Mouse (Mus musculus): ENCODE results near the gene Acsm4. TPM values are rescaled to one million over a fixed set of nuclear protein-coding genes. Genes with fewer than 3 reads are reported as not detected.
"Not testable (repeated sequence)": the region's sequence is repeated elsewhere in the genome, so short reads cannot be mapped to it uniquely, and the experiment has no call there.

The Acsm4 gene
- total and polyA plus RNA-seq, 2 experiments from 2014 or later = not detected

DNA sequence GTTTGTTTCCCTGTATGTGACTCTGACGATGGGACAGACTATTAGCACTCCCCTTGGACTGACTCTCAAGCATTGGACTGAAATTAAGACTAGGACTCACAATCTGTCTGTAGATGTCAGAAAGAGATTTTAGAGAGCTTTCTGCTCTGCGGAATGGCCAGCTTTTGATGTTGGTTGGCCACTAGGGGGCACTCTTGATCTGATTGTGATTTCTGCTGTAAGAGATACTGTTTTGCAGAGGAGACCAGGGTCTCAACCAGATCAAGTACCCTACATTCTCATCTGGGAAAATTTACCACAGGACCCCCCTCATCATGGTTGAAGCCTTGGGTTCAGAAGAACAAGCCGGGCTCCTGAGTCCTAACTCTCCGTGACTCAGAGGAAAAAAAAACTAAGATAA lies 41.4 kb downstream of the Acsm4 start:
- H3K4me3 ChIP-seq (ENCODE audit: low read length); ATAC-seq; H3K27ac ChIP-seq; H3K9me3 ChIP-seq (ENCODE audit: low read length); H3K27me3 ChIP-seq (ENCODE audit: insufficient read depth, low read length); H3K4me2 ChIP-seq (ENCODE audit: low read depth, low read length); H3K9ac ChIP-seq (replicated peaks; ENCODE audit: low read length); H3K4me1 ChIP-seq (ENCODE audit: insufficient read depth, low read length); H3K36me3 ChIP-seq (ENCODE audit: insufficient read depth, low read length): not testable (repeated sequence)
- DNase-seq (ENCODE audit: low spot score) = peak; percentile 14
- 81% methylated on average over 4 of the region's 4 CpGs for WGBS
- peak; percentile 31 for TF ChIP-seq CTCF (IDR thresholded peaks at IDR 0.05; ENCODE audit: low read depth)

DNA sequence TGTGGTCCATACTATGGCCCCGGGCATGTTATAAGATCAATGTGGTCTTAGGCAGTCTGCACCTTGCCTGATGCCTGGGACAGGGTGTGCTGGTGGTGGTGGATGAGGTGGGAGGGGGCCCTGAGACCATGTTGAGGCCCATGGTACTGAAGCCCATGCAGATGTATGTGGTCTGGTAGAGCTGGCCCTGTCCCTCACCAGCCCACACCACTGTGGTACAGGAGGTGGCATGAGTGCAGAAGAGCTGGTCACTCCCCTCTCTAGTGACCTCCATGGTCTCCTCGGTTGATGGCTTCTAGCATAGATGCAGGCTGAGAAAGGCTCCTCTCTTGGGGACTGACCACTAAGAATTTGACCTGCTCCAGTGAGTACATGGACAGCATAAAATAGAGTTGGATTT lies 49.1 kb downstream of the Acsm4 start:
- ATAC-seq = no peak
- no peaks in the 10 kb centered on the region for H3K4me1 ChIP-seq (ENCODE audit: insufficient read depth, low read length)
- H3K27me3 ChIP-seq (ENCODE audit: insufficient read depth, low read length) = no peaks in the 10 kb centered on the region
- no peak overlapping the region for H3K4me3 ChIP-seq (ENCODE audit: low read length)
- no peaks in the 10 kb centered on the region for H3K9me3 ChIP-seq (ENCODE audit: low read length)
- H3K4me2 ChIP-seq (ENCODE audit: low read depth, low read length) = no peak overlapping the region
- no peak for TF ChIP-seq CTCF (IDR thresholded peaks at IDR 0.05; ENCODE audit: low read depth)
- WGBS = 86% methylated on average over 2 of the region's 2 CpGs
- no peaks in the 10 kb centered on the region for H3K36me3 ChIP-seq (ENCODE audit: insufficient read depth, low read length)
- no peak for DNase-seq (ENCODE audit: low spot score)
- no peak overlapping the region for H3K27ac ChIP-seq
- no peak overlapping the region for H3K9ac ChIP-seq (replicated peaks; ENCODE audit: low read length)

- peak overlapping the region; percentile 35 for H3K4me3 ChIP-seq (ENCODE audit: low read length)
- ATAC-seq = peak; percentile 84
- not testable (repeated sequence) for H3K27ac ChIP-seq; H3K36me3 ChIP-seq (ENCODE audit: insufficient read depth, low read length); H3K9me3 ChIP-seq (ENCODE audit: low read length); H3K4me1 ChIP-seq (ENCODE audit: insufficient read depth, low read length); H3K27me3 ChIP-seq (ENCODE audit: insufficient read depth, low read length); H3K9ac ChIP-seq (replicated peaks; ENCODE audit: low read length); DNase-seq (ENCODE audit: low spot score)
- 4% methylated on average over 30 of the region's 44 CpGs for WGBS
- H3K4me2 ChIP-seq (ENCODE audit: low read depth, low read length) = peak overlapping the region; percentile 53
Measured at GRCm38 (mm10) chr7:119739798-119740468, 50.1 kb downstream of the Acsm4 start.

DNA sequence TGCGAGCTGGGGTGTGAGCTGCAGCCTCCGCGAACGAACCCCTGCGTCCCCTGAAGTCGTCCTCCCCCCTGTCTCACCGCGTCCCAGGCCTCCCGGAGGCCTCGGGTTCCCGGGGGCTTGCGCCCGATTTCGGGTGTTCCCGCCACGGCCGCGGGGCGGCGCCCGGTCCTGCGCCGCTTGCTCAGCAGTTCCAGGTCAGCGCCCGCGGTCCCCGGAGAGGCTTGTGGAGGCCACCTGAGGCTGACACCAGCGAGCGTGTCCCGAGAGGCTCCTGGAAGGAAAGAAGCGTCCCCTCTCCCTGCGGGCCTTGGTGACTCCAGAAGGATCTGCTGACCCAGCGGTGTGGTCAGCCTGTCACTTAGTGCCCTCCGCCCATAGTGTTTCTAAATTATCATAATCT lies 54.5 kb downstream of the Acsm4 start:
- 10% methylated on average over 34 of the region's 34 CpGs for WGBS
- Histone ChIP-seq H3K36me3 (ENCODE audit: insufficient read depth, low read length) (no peaks in the 10 kb centered on the region), H3K27ac (no peak overlapping the region), H3K9ac (replicated peaks; ENCODE audit: low read length) (no peak overlapping the region), H3K4me3 (ENCODE audit: low read length) (no peak overlapping the region), H3K4me1 (ENCODE audit: insufficient read depth, low read length) (no peaks in the 10 kb centered on the region), H3K4me2 (ENCODE audit: low read depth, low read length) (peak overlapping the region; percentile 43), H3K9me3 (ENCODE audit: low read length) (no peaks in the 10 kb centered on the region), H3K27me3 (ENCODE audit: insufficient read depth, low read length) (no peaks in the 10 kb centered on the region)
- ATAC-seq = peak; percentile 35; the same call in 1 of the 2 replicates
- TF ChIP-seq CTCF (IDR thresholded peaks at IDR 0.05; ENCODE audit: low read depth) = no peak
- DNase-seq (ENCODE audit: low spot score) = peak; percentile 18

DNA sequence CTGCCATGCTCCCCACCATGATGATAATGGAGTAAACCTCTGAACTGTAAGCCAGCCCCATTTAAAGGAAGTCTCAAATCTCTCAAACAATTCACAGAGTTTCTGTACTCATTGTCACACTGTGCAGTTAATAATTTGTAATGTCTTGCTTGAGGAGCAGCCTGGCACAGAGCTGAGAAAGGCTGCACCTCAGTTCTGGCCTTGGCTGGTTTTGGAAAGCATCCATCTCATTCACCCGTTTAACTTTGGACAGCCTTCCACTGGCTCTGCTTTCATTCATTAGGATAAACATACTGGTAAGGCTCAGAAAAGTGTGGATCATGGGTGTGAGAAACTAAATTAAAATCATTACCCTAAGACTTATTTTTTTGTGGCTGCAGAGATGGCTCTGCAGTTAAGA lies 56.0 kb downstream of the Acsm4 start:
- ATAC-seq = no peak
- H3K27ac ChIP-seq = no peak overlapping the region
- no peaks in the 10 kb centered on the region for H3K4me1 ChIP-seq (ENCODE audit: insufficient read depth, low read length)
- WGBS = 41% methylated on average over 1 of the region's 1 CpGs
- no peak overlapping the region for H3K9ac ChIP-seq (replicated peaks; ENCODE audit: low read length)
- no peak overlapping the region for H3K4me2 ChIP-seq (ENCODE audit: low read depth, low read length)
- TF ChIP-seq CTCF (IDR thresholded peaks at IDR 0.05; ENCODE audit: low read depth) = no peak
- no peak for DNase-seq (ENCODE audit: low spot score)
- H3K4me3 ChIP-seq (ENCODE audit: low read length) = no peak overlapping the region
- H3K9me3 ChIP-seq (ENCODE audit: low read length) = no peaks in the 10 kb centered on the region
- H3K36me3 ChIP-seq (ENCODE audit: insufficient read depth, low read length) = no peaks in the 10 kb centered on the region
- no peaks in the 10 kb centered on the region for H3K27me3 ChIP-seq (ENCODE audit: insufficient read depth, low read length)

- 83% methylated on average over 1 of the region's 2 CpGs for WGBS
- Histone ChIP-seq H3K9ac (replicated peaks; ENCODE audit: low read length) (no peak overlapping the region), H3K4me3 (ENCODE audit: low read length) (no peak overlapping the region), H3K4me2 (ENCODE audit: low read depth, low read length) (no peak overlapping the region), H3K27me3 (ENCODE audit: insufficient read depth, low read length) (no peaks in the 10 kb centered on the region), H3K4me1 (ENCODE audit: insufficient read depth, low read length) (no peaks in the 10 kb centered on the region), H3K27ac (no peak overlapping the region), H3K36me3 (ENCODE audit: insufficient read depth, low read length) (no peaks in the 10 kb centered on the region), H3K9me3 (ENCODE audit: low read length) (no peaks in the 10 kb centered on the region)
- no peak for TF ChIP-seq CTCF (IDR thresholded peaks at IDR 0.05; ENCODE audit: low read depth)
- ATAC-seq (no peak), DNase-seq (ENCODE audit: low spot score) (no peak)
Measured at GRCm38 (mm10) chr7:119748761-119749160, 58.9 kb downstream of the Acsm4 start.

DNA sequence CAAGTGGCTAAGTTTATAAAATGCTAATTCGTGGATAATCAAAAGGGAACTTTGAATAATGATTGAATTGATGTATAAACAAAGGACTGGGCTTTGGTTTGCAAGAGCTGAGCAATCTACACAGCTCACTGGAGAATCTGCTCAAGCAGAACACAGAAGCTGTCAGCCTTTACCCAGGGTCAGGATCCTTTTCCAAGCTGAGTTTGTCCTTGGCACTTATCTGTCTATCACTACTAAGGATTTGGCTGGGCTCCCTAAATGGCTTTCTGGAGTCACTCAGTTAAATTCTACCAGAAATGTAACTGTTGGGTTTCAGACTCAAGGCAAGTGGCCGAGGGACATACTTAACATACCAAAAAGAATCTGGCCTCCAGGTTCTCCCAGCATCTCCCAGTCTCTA lies 60.1 kb downstream of the Acsm4 start:
- Histone ChIP-seq H3K4me3 (ENCODE audit: low read length) (no peak overlapping the region), H3K9ac (replicated peaks; ENCODE audit: low read length) (no peak overlapping the region), H3K9me3 (ENCODE audit: low read length) (no peaks in the 10 kb centered on the region), H3K36me3 (ENCODE audit: insufficient read depth, low read length) (no peaks in the 10 kb centered on the region), H3K4me2 (ENCODE audit: low read depth, low read length) (no peak overlapping the region), H3K27ac (no peak overlapping the region), H3K4me1 (ENCODE audit: insufficient read depth, low read length) (no peaks in the 10 kb centered on the region), H3K27me3 (ENCODE audit: insufficient read depth, low read length) (no peaks in the 10 kb centered on the region)
- no peak for DNase-seq (ENCODE audit: low spot score)
- WGBS = 48% methylated on average over 2 of the region's 2 CpGs
- TF ChIP-seq CTCF (IDR thresholded peaks at IDR 0.05; ENCODE audit: low read depth) = no peak
- no peak for ATAC-seq
